Mouse (Mus musculus) thymus, postnatal 25 days (tissue): ENCODE results near the gene Arap1.

Source experiments
- DNase-seq: peaks from one replicate; pipeline ENCODE4 v3.0.0; 2022

Arap1 gene

DNA sequence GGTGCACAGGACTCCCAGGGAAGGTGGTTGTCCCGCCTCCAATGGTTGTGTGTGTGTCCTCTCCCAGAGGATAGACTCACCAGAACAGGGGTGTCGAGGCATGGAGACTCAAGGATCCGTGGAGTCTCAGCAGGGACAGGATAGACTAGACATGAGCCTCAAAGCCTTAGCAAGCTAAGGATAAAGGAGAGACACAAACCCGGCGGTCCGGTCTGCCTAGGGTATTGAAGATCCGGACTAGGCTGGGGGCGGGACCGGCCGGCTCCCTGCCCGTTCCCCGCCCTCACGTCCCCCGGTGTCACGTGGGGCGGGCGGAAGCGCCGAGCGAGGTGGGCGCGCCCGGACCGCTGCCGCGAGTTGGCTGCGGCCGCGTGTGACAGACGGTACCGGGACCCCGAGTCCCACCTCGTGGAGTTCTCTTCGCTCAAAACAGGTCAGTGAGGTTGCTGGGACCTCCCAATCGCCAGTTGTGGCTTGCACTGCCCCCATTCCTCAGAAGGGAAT is at the start of gene Arap1:
Gene Arap1, plus strand, starts transcription at position 301 of the 504 bp plus-strand sequence.
- DNase-seq = peak; percentile 64

DNA sequence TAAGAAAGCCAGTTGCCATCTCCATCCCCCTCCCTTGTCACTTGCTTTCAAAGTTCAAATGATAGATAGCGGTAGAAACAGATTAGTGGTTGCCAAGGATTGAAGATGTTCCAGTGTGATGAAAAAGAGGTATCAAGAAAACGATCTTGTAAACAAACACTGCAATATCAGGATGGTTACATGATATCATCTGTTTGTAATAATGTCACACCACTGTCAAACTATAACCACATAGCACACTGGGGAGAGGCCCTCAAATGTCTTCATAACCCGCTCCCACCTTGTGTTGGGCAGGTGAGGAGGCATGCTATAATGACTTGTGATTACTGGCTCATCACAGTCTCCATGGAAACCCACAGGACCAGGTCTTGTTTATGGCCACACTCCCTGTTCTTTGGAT is 49.5 kb upstream of the Arap1 start:
- DNase-seq = no peak

DNA sequence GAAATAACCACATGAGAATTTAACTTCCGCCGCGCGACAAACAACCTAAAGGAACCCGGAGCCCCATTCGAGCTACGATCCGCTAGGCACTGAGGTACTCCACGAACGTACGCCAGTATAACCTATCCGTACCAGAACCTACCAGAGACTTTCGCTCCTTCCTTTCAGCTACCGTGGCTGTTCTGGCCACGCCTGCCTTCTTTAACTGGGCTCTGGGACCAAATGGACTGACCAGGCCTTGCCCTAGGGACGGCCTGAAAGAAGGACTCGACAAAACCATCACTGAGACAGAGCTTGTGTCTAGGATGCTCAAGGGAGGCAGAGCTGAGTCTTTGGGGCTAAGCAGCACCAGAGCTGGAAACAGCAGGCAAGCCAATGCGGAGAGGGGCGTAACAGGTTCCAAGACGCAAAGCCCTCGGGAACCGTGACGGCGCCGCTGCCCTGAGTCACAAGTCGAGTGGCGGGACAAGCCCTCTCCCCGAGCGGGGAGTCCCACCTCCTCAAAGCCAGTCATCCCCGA is 46.4 kb upstream of the Arap1 start:
- DNase-seq = peak; percentile 66

DNA sequence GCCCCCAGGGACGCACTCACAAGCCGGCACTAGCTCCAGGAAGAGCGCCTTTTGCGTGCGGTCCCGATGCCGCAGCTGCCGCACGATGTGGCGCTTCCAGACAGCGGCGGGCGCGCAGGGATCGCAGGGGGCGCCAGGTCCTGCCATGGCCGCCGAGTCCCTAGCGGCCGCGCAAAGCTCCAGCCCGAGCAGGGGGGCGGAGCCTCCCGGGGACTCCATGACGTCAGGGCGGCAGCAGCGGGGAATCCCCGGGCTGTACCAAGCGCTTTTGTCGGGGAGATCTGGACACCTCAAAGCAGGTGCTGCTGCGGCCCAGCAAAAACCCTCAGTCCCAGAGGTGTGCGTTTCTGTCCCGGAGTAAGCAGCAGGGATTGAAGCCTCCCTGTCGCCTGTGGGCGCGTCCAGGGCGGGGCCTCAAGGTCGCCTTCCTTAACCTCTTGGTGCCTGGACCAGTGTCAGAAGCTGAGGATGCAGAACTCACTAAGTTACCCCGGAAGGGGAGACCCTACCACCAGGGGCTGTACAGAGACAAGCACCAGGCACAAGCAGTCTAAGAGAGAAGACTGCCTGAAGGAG is 45.9 kb upstream of the Arap1 start, which contains the start of gene Atg16l2:
Gene Atg16l2, minus strand, starts transcription at position 371 of the 576 bp plus-strand sequence.
- peak; percentile 98 for DNase-seq

DNA sequence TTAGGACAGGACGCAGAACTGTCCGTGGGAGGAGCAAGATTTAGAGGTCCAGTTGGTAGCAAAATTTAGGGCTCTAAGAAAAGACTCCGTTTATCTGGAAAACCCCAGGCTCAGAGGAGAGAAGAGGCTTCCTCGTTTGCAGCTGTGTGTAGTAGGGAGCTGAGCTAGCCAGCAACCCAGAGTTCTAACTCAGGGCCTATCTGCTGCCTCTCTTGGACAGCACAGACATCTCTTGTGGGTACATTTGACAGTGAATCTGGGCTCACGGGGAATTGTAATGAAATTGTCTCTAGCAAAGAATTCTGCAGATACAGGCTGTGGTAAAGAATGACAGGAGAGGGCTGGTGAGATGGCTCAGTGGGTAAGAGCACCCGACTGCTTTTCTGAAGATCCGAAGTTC is 45.2 kb upstream of the Arap1 start:
- DNase-seq = no peak

DNA sequence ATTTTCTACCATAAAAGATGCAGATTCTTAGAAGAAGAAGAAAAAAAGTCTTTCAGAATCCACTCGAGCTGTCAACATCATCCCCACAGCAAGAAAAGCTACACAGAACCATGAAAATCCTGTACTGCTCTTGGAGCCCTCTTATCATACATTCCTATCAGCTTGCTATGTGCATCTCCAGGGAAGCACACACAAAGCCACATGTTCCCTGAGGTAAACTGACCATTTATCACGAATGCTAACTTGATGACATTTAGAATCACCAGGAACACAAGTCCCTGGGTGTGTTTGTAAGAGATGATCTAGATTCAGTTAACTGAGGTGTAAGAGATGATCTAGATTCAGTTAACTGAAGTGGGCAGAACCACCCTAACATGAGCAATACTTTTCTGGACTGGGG is 41.0 kb upstream of the Arap1 start:
- no peak for DNase-seq

DNA sequence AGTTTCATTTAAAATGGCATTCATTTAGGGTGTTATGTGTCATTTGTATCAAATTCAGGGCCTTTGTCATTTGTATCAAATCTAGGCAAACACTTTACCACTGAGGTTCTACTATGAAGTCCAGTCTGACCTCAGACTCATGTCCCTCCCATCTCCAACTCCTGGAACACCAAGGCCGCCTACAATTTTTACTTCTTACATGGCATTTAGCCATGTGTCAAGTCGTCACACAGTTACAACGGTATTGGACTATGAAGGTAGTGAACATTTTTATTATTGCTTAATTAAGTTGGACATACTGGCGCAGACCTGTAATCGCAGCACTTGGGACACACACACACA is 37.9 kb upstream of the Arap1 start:
- no peak for DNase-seq

DNA sequence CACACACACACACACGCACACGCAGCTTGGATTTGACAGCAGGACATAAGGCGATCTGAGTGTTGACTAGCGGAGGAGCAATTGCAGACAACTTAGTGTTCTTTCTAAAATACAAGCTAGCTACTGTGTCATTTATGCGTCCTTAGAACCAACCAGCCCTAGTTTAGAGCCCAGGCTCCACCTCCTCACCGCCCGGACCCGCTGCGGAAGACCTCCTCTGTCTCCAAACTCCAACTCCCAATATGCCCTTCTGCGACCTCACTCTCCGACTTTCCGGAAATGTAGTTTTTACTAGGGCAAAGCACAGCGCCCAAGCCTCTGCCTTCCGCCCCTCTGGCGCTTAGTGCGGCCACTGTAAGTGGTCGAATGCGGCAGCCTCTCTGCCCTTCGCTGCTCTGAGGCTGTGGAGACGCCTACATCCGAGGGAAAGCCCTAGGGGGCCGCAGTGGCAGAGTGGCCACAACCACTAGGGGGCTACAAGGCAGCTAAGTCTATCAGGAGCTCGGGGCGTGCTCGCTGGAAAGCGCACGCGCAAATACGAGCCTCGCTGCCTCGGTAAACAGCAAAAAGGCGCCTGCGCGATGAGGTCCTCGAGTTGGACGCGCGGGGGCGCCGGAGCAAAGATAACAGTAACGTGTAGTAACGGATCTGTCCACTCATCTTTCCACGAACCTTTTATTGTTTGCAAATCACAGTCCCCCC is 37.4 kb upstream of the Arap1 start:
- peak; percentile 98 for DNase-seq

DNA sequence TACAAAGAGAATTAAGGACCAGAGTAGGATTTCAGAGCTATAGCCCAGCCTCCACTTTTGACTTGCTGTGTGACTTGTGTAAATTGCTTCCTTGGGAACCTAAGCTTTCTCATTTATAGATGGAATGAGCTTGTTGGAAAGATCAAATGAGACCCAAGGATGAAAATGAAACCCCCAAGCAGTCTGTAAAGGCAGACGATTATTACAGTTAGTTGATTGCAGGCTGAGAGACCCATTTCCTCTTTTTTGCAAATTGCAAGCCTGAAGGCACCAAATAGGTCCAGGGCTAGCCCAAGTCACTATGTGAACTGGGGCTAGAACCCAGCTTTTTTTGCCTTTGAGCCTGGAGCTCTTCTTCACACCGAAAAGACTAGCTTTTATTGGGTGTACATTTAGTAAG is 36.8 kb upstream of the Arap1 start:
- DNase-seq = no peak

DNA sequence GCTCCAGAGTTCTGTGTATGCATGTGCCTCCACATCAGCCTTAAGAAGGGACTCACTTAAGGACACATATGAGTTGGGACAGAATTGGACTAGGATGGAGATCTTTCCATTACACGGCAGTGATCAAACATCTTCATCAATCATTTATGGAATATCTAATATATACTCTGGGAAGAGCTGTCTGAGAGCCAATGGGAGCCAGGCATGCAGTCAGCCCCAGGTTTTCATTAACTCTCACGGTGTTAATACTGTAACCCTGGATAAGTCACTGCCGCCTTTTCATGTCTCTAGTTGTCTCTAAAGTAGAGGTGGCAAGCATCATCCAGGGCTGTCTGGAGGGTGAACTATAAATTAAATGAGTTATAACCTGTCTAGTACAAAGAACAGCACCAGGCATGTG is 34.8 kb upstream of the Arap1 start:
- no peak for DNase-seq

DNA sequence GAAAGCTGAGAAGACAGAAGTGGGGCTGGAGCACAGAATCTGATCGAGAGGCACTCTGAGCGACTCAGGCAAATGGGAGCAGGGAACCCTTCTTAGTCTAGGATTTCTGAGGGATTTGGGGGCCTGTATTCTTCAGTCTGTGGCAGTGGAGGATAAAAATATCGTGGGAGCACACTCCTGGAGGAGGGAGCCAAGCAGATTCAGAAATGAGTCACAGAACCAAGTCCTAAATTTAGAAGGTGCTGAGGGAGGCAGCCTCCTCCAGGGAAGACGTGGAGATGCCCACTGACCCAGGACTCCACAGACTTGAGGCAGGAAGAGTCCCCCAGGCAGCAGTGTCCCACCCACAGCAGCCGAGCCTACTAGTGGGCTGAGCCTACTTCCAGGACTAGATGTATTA is 33.5 kb upstream of the Arap1 start:
- DNase-seq = no peak

DNA sequence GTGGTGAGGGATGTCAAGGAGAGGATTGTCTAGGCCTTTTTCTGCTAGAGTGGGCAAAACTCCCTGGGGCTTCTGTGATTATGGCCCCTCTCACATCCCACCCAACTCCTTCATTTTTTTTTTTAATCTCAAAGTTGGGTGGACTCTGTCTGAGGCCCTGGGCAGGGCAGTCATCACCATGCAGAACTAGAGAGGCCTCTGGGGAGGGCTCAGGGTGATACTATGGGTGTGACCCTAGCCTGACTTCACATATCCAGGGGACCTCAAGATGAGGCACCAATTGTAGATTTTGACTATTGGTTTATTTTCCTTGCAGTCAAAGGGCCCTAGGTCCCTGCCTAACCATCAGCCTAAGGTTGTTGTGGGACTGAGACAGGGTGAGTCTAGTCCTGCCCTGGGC is 32.2 kb upstream of the Arap1 start:
- no peak for DNase-seq

DNA sequence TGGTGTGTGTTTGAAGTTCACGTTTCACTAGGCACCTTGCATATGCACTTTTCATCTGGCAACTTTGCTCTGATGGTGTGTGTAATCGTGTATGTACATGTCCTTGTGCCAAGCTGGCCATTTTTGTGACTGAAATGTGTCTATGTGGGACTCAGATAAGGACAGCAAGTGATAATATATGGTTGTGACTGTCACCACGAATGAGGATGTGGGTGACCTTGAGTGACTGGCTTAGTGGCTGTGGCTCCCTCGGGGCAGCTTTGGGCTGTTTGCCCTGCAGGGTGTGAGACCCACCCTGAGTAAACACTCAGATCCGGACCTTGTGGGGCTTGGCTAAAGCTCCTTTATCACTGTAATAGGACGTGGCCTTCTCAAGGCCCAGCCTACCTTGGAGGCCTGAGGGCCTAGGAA is 31.3 kb upstream of the Arap1 start:
- DNase-seq = no peak

DNA sequence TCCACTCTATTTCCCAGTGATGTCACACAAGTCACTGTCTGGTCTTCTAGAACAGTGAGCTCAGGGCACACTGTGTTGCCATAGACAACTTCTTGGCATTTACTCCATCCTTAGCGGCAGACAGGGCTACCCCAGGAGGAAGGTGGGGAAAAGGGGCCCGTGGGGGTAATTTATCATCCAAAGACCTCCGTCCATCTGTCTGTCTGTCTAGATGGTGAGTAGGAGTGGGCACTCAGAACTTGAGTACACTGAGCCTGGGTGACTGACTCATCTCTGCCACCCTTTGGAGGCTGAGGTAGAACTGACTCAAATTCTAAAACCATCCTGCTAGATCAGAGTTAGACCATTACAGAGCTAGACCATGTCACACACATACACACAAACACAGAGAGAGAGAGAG is 30.9 kb upstream of the Arap1 start, which contains the start of gene Stard10:
Gene Stard10, plus strand, starts transcription at position 73 of the 400 bp plus-strand sequence.
- DNase-seq = no peak

DNA sequence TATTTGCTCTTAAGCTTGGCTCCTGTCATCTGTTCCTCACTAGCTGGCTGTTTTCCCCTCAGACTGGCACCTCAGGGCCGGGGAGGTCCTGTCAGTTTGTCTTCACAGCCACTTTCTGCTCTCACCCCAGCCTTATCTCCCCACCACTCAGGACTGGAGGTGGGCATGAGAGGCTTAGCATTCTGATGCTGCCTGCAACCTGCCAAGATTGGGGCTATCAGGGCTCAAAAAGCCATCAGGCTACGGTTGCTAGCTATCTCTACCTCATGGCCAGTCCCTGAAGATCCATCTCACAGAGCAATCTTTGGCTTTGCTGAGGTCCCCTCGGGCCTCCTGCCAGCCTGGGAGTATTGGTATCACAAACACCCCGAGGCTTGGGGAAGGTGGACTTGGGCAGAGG is 29.0 kb upstream of the Arap1 start:
- no peak for DNase-seq

DNA sequence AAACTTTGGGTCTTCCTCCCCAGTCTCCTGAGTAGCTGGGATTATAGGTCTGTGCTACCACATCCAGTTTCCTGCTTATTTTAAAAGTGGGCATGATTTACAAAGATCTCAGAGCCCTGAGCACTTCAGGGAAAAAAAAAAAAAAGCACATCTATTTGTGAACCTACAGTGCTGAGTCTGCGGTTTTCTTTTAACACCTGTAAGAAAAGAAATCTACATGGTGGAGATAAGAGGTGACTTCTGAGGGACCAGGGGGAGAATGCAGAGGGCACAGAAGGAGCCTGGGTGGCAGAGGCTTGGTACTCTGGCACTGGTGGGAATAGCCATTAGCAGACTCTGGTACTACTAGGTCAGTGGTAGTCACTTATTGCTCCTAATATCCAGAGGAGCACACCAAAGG is 28.1 kb upstream of the Arap1 start:
- no peak for DNase-seq

DNA sequence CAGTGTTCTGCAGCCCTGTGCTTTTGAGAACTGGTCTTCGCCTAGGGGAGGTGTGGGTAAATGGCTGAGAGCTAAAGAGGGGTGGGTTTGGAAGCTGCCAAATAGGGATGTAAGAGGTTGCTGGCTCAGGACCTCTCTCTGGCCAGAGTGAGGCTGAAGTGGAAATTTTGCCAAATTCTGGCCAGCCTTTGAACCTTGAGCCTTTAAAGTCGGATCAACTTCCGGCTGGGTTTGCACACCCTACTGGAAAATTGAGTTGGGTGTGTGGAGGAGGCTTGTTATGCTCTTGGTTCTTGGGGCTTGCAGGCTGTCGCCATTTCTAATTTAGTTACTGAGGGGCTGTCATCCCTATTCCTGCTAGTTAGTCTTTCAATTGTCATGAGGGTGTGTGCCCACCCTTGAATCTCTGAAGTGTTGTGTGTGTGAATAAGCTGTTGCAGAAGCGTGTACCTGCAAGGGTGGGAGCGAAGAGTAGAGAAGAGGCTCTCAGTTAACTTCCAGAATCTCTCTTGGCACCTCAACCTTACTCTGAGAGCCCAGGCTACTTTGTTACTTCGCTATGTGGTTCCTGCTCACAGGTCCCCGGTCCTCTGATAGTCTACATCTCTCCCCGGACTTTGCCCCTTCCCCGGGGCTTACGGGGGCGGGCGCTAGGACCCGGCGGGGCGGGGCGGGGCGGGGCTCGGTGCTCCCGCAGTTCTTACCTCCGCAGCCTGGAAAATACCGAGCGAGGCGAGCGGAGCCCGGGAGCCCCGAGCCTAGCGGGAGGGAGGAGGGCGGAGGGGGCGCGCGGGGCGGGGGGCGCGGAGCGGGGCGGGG is 27.3 kb upstream of the Arap1 start:
- DNase-seq = peak; percentile 46

DNA sequence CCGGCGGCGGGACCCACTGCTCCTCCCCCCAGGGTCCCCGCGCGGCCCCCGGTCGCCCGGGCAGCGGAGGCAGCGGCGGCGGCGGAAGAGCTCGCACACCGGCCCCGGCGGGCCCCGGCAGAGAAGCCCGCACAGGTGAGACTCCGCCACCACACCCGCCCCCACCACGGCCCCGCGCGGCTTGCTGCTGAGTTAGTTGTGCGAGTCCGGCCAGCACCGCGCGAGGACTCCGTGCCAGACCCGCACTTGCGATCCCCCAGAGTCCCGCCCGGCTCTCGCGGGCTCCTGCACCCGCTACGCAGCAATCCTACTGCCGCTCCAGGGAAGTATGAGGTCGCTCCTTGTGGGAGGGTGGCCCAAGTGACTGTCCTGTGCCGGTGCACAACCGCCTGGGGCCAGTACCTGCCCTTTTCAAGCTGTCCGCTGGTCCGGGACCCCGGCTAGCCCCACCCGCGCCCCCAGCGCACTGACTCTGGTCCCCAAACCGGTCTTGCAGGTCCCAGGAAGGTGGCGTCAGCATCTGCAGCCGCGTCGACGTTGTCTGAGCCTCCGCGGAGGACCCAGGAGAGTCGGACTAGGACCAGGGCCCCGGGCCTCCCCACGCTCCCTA is 26.5 kb upstream of the Arap1 start:
- DNase-seq = peak; percentile 40

DNA sequence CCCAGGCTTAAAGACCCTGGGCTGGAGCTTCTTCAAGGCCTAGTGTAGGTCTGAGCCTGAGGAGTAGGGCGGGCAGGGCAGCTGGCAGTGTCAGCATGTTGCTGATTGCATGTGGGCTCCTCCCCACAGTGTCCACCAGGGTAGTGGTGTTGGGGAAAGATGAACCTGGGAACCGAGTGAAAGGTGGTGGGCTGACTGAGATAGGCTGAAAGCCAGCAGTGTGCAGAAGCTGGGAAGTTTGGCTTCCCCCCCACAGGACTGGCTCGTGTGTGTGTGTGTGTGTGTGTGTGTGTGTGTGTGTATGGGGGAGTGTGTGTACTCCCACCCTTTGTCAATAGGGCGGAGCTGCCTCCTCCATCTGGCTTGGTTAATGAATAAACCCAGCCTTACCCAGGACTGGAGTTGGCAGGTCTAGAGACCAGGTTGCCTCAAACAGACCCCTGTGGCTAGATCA is 24.7 kb upstream of the Arap1 start:
- DNase-seq = no peak

DNA sequence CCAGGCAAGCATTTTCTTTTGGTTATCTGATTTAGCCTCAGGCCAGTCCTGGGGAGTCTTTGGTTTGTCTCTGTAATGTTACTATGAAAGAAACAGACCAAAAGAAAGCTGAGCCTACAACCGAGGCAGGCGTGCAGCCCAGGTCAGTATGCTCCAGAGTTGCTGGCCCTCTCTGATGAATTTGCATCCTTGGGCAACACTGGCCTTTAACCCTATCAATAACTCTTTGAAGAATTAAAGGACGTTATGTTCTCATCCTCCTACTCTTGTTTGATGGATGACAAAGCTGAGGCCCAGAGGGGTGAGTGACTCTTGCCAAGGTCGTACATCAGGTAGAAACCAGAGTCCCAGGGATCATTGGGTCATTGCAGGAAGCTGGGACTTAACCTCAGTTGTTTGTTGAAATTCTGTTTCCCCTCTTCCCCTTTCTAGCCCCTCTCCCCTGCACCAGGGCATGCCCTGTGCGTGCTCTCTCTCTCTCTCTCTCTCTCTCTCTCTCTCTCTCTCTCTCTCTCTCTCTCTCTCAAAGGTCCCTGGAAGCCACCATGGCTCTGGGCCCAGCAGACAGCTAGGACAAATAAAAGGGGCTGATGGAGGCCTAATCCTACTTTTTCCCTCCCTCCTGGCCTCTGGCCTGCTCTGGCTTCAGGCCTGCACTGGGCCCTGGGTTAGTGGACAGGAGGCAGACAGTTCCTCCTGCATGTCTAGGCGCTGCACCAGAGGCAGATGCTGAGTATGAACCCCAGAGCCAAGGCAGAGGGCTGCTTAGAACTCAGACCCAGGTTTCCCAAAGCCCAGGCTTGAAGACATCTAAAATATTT is 23.5 kb upstream of the Arap1 start:
- DNase-seq = no peak

DNA sequence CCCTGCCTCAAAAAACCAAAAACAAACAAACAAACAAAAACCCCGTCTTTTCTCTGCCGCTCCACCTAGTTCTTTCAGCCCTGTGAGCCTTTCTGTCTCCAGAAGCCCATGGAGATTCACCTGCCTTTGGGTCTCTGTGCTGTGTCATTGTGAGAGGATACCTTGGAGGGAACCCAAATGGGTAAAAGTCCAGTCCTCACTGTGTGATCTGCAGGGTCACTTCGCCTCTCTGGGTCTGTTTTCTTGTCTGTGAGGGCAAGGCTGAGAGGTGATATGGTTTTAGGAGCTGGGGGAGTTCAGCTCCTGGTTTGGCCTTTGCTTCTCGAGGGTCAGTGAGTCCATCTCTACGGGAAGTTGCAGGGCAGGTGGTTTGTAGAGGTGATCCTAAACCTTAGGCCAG is 21.9 kb upstream of the Arap1 start:
- DNase-seq = no peak

DNA sequence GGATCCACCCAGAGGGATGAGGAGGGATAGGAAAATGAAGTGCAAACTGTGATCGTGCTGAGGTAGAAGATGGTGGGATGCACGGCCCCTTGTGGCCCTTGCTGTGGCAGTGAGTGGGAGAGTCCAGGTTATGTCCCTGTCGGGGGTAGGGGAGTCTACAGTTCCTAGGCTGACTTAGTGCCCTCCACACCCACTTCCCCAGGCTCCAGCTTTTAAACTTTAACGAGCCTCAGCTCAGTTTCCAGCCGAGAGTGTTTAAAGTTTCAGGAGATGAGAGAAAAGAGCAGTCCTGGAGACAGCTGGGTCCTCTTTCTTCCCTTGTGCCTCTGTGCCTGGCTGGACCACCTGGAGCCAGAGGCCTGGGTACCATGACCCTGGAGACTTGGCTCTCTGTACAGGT is 20.6 kb upstream of the Arap1 start:
- DNase-seq = no peak
